Mouse (Mus musculus): Measurements from ENCODE around the gene Ttc6.
A peak's percentile ranks its signal among the peaks of the same experiment; 100 is the strongest.

The Ttc6 gene

DNA sequence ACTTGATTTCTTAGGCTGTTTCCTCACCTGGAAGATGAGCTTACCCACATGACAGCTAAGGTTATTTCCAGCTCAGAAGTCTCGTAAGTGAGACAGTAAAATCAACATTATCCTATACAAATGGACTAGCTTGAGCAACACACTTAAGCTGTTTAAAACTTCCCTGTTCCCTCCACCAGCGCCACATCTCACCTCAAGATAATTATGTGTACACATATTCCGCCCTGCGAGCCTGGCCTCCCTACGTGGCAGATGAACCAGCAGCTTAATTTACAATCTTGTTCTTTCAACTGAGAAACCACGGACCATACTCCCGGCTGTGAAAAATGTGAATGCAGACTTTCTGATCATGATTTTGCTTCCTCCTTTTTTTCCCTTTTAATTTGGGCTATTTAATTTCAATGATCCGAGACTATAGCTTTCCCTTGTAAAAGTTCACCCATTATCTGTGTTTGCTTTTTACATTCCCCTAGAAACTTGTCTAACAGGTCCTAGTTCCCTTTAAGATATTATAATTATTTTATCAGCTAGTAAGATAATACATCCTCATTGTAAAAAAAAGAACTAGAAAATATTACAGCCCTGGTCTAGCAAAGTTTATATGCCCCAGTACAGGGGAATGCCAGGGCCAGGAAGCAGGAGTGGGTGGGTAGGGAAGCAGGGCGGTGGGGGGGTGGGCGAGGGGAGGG, 99.2 kb downstream of the Ttc6 start:
- DNase-seq (ENCODE audit: low read depth, low spot score), result no peak

DNA sequence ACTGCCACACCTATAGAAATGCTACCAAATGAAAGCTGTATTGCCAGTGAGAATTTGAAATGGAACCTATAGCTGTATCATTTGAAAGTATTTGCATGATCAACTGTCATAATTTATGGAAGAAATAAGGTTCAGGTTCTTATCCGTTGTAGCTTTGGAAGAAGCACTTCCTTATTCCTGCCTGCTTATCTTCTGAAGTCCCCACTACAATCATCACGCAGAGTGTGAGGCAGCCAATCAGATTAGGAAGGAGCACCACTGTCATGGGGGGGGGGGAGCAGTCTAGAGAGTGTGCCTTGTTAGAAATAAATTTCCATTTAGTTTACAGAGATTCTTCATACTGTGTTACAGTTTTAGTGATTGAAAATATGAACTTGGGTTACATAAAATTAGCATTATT, 108.5 kb downstream of the Ttc6 start:
- no peak for DNase-seq (ENCODE audit: low read depth, low spot score)

DNA sequence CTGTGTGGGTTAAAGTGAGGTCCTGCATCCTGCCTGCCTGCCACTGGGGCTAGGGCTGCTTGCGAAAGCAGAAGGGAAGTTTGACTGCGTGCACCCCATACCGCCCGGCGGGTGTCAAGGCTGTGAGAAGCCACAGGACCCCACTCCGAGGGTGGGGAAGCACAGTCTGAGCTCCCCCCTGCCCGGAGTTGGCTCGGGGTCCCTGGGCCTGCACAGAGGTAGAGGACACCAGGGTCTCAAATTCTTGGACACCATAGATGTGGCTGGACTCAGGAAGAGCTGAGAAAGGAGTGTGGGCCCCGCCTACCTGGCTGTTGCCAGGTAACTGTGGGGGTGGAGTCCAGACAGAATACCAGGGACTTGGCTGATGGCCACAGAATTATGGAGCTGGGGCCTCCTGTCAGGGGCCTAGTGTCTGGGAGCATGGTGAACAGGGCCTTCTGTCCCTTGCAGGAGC, 121.1 kb downstream of the Ttc6 start:
- peak; percentile 5 for DNase-seq (ENCODE audit: low read depth, low spot score)

DNA sequence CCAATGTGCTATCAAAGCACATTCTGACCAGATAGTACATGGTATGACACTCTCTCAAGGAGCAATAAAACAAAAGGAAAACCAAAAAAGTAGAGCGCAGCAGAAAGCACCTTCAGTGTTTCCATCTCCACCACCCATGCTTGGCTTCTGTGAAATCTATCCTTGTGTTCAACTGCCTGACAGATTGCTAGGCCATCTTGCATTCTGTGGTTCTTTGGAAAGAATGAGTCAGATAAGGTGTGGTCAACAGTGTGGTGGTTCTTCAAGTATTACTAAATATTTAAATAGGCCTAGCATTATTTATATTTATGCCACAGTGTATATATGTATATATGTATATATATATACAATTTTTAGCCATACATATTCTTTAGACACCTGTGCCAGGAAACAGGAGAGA, 146.1 kb downstream of the Ttc6 start:
- DNase-seq (ENCODE audit: low read depth, low spot score), result no peak

DNA sequence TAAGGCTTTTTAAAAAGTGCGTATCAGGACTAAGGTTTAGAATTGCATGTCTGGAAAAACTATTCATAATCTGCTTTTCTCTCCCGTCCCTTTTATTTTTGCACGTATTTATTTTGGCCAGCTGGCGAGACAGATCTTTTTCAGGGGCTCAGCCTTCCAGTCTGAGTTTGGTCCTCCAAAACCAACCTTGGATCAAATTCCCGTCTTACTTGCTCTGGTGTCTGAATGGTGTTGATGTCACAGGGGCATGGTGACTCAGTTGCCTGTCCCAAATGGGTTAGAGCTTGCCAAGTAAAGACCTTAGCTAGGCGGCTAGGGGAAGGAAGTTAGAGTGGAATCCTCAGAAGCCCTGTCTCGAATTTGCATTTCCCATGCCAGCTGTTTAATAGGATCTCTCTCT, 200.8 kb downstream of the Ttc6 start:
- no peak for DNase-seq (ENCODE audit: low read depth, low spot score)

DNA sequence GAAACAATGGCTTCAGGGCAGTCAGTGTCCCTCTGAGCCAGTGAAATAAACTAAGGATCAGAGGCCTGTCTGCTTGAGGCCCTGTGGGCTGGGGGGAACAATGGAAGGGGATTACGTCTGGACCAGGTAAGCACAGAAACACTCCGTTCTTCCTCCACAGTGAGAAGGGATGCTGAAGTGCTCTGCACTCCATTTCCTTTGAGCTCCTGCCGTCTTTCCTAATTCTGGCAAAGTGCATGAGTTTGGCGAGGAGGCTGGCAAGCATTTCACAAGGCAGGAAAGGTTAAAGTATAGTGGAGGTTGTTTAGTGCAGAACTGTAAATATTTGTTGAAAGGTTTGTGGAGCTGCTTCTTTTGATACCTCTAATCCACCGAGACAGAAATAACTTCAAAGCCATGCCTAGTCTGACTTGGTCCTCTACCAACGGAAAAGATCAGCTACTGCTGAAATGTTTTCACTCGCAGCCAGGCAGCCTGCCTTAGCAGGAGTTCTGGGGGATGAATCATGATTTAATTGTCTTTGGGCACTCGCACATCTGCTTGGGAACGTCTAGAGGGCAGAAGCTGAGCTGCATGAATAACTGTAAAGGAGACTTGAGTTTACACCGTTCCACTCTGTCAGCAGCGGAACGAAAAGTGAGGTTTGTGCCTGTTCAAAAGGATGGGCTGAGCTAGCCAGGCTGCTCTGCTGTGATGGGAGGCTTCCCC, 212.5 kb downstream of the Ttc6 start:
- DNase-seq (ENCODE audit: low read depth, low spot score), result no peak

DNA sequence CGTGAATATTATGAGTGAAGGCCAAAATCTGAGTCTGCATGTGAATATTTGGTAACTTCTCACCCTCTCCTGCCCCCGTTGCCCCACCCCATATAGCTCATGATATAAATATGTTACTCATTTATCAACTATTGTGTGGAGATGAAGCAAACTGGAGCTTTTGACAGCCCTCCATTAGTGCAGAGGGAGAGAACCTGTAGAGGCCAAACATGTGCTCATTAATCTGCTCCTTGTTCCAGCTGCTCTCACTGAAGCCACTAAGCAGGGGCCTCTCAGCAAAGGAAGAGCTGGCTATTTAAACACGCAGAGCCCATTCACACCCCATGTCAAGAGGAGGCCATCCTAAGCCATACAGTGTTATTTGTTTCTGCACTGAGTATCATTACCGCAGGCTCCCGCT, 218.0 kb downstream of the Ttc6 start:
- no peak for DNase-seq (ENCODE audit: low read depth, low spot score)

DNA sequence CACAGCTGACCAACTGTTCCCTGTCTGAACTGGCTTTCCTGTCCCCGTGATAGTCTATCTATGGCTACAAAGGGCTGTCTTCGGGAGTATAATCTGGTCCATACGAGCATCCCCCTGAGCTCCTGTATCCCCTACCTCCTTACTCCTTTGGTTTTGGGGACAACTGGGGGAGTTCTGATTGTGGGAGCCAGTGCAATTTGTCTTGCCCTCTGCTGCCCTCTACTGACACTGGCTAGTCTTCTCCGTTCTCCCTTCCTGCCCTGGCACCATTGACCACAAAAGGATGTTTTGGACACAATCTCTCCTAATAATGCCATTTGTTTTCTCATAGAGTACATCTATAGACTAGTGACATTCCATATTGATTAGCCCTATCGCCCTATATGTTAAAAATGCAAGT, 223.6 kb downstream of the Ttc6 start:
- no peak for DNase-seq (ENCODE audit: low read depth, low spot score)
